Comparison of ENCODE assay signal across 9 mouse cellular contexts in genomic region chr5:81519497-81520382, GRCm38 (mm10).
A peak's percentile ranks its signal among the peaks of the same experiment; 100 is the strongest.
DNase-seq lines count a peak whose midpoint lies in the region; ATAC-seq and TF ChIP-seq lines count a peak whose summit lies in the region.
"Had no signal": no experiment of that assay in that cellular context is flagged by ENCODE, and none has a peak within 500 bp of the region (broad histone marks: within the 10 kb centered on the region; RNA-seq: fewer than 3 reads in every experiment).

No protein-coding gene starts in this region.

- H3K4me1 ChIP-seq in E14TG2a.4 (replicated peaks; ENCODE audit: low read depth, low read length), result peaks cover 20% of the 10 kb centered on the region
- peaks cover 14% of the 10 kb centered on the region for H3K4me1 ChIP-seq in forebrain, embryonic 14.5 days (ENCODE audit: control insufficient read depth, insufficient read depth, low read length)
- peaks cover 19% of the 10 kb centered on the region for H3K4me1 ChIP-seq in hindbrain, embryonic 15.5 days (replicated peaks)
- peaks cover 16% of the 10 kb centered on the region for H3K4me1 ChIP-seq in midbrain, embryonic 15.5 days

- intact Hi-C loops in left cerebral cortex, postnatal 10 days (cut with DNase I), result loop anchor here (10.0 kb wide), 1 partner anchor 825 kb away; no protein-coding TSS in a partner anchor

- ATAC-seq in forebrain, embryonic 14.5 days, result peak; percentile 70
- peak; percentile 61 for ATAC-seq in hindbrain, embryonic 15.5 days (ENCODE audit: low FRiP score, low read depth)
- ATAC-seq in midbrain, embryonic 15.5 days (replicated peaks), result peak; percentile 77

- no peaks in the 10 kb centered on the region for H3K36me3 ChIP-seq in E14TG2a.4 (ENCODE audit: insufficient read depth, low read length)
- no peaks in the 10 kb centered on the region for H3K36me3 ChIP-seq in forebrain, embryonic 14.5 days (ENCODE audit: control insufficient read depth, insufficient read depth, low read length)
- H3K36me3 ChIP-seq in hindbrain, embryonic 15.5 days, result no peaks in the 10 kb centered on the region
- no peaks in the 10 kb centered on the region for H3K36me3 ChIP-seq in midbrain, embryonic 15.5 days (replicated peaks)
- H3K36me3 ChIP-seq: embryonic facial prominence, embryonic 12.5 days had no signal

- WGBS in forebrain, embryonic 14.5 days, result 14% methylated on average over 11 of the region's 11 CpGs
- 13% methylated on average over 11 of the region's 11 CpGs for WGBS in hindbrain, embryonic 15.5 days
- WGBS in midbrain, embryonic 15.5 days, result 15% methylated on average over 11 of the region's 11 CpGs

- H3K4me2 ChIP-seq in forebrain, embryonic 14.5 days (ENCODE audit: low read length), result peak overlapping the region; percentile 20; the same call in 1 of the 2 replicates
- peak overlapping the region; percentile 36 for H3K4me2 ChIP-seq in hindbrain, embryonic 15.5 days
- peak overlapping the region; percentile 28 for H3K4me2 ChIP-seq in midbrain, embryonic 15.5 days
- H3K4me2 ChIP-seq: embryonic facial prominence, embryonic 12.5 days had no signal

- DNase-seq in adrenal gland, postnatal 36 days, result peak; percentile 15 to 53
- DNase-seq in forebrain, embryonic 14.5 days (ENCODE audit: low spot score), result peak; percentile 72
- peak; percentile 34 to 70 for DNase-seq in left cerebral cortex, postnatal 10 days (ENCODE audit: extremely low spot score in 1 of 2, low spot score in 2 of 2)
- peak; percentile 53 for DNase-seq in testis, postnatal 14 days (ENCODE audit: low spot score)
- DNase-seq in spleen, postnatal 14 days (ENCODE audit: low spot score in 2 of 2), result no peak

- no peak overlapping the region for H3K27ac ChIP-seq in forebrain, embryonic 14.5 days (ENCODE audit: low read depth, low read length)
- H3K27ac ChIP-seq in hindbrain, embryonic 15.5 days (replicated peaks), result peak overlapping the region; percentile 27; the same call in 1 of the 2 replicates
- 0 out of 2 replicates have a peak overlapping the region, but pooled peaks have one; percentile 2 for H3K27ac ChIP-seq in midbrain, embryonic 15.5 days
- H3K27ac ChIP-seq: embryonic facial prominence, embryonic 12.5 days had no signal

- no peaks in the 10 kb centered on the region for H3K27me3 ChIP-seq in E14TG2a.4 (ENCODE audit: insufficient read depth, low read length)
- no peaks in the 10 kb centered on the region for H3K27me3 ChIP-seq in forebrain, embryonic 14.5 days (replicated peaks; ENCODE audit: control insufficient read depth, insufficient read depth, low read length)
- no peaks in the 10 kb centered on the region for H3K27me3 ChIP-seq in hindbrain, embryonic 15.5 days
- H3K27me3 ChIP-seq in midbrain, embryonic 15.5 days (replicated peaks), result no peaks in the 10 kb centered on the region
- H3K27me3 ChIP-seq: embryonic facial prominence, embryonic 12.5 days had no signal

- no peaks in the 10 kb centered on the region for H3K9me3 ChIP-seq in E14TG2a.4 (ENCODE audit: low read length)
- H3K9me3 ChIP-seq in forebrain, embryonic 14.5 days (replicated peaks; ENCODE audit: control insufficient read depth, low read length), result no peaks in the 10 kb centered on the region
- no peaks in the 10 kb centered on the region for H3K9me3 ChIP-seq in hindbrain, embryonic 15.5 days
- H3K9me3 ChIP-seq in midbrain, embryonic 15.5 days, result no peaks in the 10 kb centered on the region
- H3K9me3 ChIP-seq: embryonic facial prominence, embryonic 12.5 days had no signal

- TF ChIP-seq CTCF in E14TG2a.4 (conservative IDR thresholded peaks at IDR 0.05; ENCODE audit: low read length), result peak; percentile 30

- no peak overlapping the region for H3K9ac ChIP-seq in forebrain, embryonic 14.5 days (ENCODE audit: low read length)
- H3K9ac ChIP-seq in hindbrain, embryonic 15.5 days, result no peak overlapping the region
- H3K9ac ChIP-seq in midbrain, embryonic 15.5 days, result no peak overlapping the region
- H3K9ac ChIP-seq: embryonic facial prominence, embryonic 12.5 days had no signal

- no peak overlapping the region; the same call in 1 of the 2 replicates for H3K4me3 ChIP-seq in E14TG2a.4 (replicated peaks; ENCODE audit: low read length)
- no peak overlapping the region for H3K4me3 ChIP-seq in forebrain, embryonic 14.5 days (ENCODE audit: low read depth, low read length)
- no peak overlapping the region; the same call in 1 of the 2 replicates for H3K4me3 ChIP-seq in hindbrain, embryonic 15.5 days
- no peak overlapping the region for H3K4me3 ChIP-seq in midbrain, embryonic 15.5 days
- H3K4me3 ChIP-seq: embryonic facial prominence, embryonic 12.5 days had no signal

Comparison
In these comparisons a context has a peak if more than half of its experiments do, and no peak if none do; other contexts are left out.
1. DNase-seq: peak in adrenal gland, postnatal 36 days (2 of 2), forebrain, embryonic 14.5 days (single experiment), left cerebral cortex, postnatal 10 days (2 of 2) and testis, postnatal 14 days (single experiment); none in spleen, postnatal 14 days (0 of 2).
2. Peak in every context shown above with its lines, with median percentiles within 50 percentile points of each other: ATAC-seq and H3K4me2 ChIP-seq.